Mouse (Mus musculus): ENCODE data around the gene Gng8. TPM values are rescaled to one million over a fixed set of nuclear protein-coding genes. Genes with fewer than 3 reads are reported as not detected.

Gng8 gene
- total and polyA plus RNA-seq, 2 experiments from 2014 or later = 16.4 TPM; not detected in 1

DNA sequence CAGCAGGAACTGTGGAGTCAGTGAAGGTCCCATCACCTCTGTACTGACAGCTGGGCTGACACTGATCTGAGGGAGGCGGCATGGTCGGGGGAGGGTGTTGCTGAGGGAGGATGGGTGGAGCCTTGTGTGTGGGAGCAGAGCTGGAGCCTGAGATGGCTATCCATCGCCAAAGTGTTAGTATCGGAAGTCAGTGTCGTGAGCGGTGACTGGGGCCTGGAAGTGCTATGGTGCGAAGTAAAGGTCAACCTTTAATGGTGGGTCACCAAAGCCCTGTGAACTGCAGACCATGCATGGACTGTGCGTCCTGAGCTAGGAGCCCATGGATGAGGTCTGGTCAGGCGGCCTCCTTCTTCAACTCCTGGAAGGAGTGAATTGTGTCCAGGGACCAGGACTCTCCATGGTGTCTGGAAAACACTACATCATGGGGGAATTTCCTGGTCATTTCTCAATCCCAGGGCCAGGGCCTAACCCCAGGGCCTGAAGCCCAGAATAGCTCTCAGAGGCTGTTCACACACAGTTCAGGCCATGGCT is 14.0 kb downstream of the Gng8 start:
- no peak overlapping the region for H3K27ac ChIP-seq (ENCODE audit: low read depth, low read length)
- no peak for TF ChIP-seq CTCF (IDR thresholded peaks at IDR 0.05; ENCODE audit: low read depth)
- no peak overlapping the region for H3K4me2 ChIP-seq (ENCODE audit: low read depth)
- no peaks in the 10 kb centered on the region for H3K4me1 ChIP-seq (ENCODE audit: insufficient read depth)
- no peaks in the 10 kb centered on the region for H3K9me3 ChIP-seq (ENCODE audit: low read length)
- H3K9ac ChIP-seq = no peak overlapping the region
- no peaks in the 10 kb centered on the region for H3K27me3 ChIP-seq (ENCODE audit: insufficient read depth, low read length)
- no peaks in the 10 kb centered on the region for H3K36me3 ChIP-seq (ENCODE audit: insufficient read depth)
- ATAC-seq (no peak), DNase-seq (no peak)
- 68% methylated on average over 9 of the region's 9 CpGs for WGBS
- H3K4me3 ChIP-seq (ENCODE audit: low read depth, low read length) = no peak overlapping the region

DNA sequence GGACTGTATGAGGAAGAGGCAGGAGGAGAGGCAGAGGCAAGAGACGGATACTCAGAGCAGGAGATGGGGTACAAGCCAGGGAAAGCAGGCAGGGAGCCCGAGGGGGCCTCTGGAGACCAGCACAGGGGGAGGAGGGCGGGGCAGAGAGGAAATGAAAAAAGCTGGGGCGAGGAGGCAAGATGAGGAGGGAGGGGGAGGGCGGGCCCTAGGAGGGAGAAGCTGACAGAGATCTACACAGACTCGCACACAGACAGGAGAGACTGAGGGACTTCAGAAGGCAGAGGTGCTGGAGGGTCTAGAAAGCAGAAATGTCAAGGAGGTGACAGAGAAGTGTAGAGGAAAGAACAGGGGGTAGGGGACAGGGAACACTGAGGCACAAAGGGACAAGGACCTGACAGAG is 14.7 kb downstream of the Gng8 start, which contains the start of gene Ptgir:
Gene Ptgir, plus strand, starts transcription at position 210 of the 400 bp plus-strand sequence.
- H3K9me3 ChIP-seq (ENCODE audit: low read length) = no peaks in the 10 kb centered on the region
- no peak within 1 kb of the TSS for H3K9ac ChIP-seq
- H3K27ac ChIP-seq (ENCODE audit: low read depth, low read length) = no peak within 1 kb of the TSS
- no peak for ATAC-seq
- WGBS = 16% methylated on average over 6 of the region's 6 CpGs
- H3K36me3 ChIP-seq (ENCODE audit: insufficient read depth) = no peaks in the 10 kb centered on the region
- H3K4me3 ChIP-seq (ENCODE audit: low read depth, low read length) = no peak within 1 kb of the TSS
- no peak for DNase-seq
- no peak for TF ChIP-seq CTCF (IDR thresholded peaks at IDR 0.05; ENCODE audit: low read depth)
- H3K4me1 ChIP-seq (ENCODE audit: insufficient read depth) = no peaks in the 10 kb centered on the region
- no peak within 1 kb of the TSS for H3K4me2 ChIP-seq (ENCODE audit: low read depth)
- no peaks in the 10 kb centered on the region for H3K27me3 ChIP-seq (ENCODE audit: insufficient read depth, low read length)

DNA sequence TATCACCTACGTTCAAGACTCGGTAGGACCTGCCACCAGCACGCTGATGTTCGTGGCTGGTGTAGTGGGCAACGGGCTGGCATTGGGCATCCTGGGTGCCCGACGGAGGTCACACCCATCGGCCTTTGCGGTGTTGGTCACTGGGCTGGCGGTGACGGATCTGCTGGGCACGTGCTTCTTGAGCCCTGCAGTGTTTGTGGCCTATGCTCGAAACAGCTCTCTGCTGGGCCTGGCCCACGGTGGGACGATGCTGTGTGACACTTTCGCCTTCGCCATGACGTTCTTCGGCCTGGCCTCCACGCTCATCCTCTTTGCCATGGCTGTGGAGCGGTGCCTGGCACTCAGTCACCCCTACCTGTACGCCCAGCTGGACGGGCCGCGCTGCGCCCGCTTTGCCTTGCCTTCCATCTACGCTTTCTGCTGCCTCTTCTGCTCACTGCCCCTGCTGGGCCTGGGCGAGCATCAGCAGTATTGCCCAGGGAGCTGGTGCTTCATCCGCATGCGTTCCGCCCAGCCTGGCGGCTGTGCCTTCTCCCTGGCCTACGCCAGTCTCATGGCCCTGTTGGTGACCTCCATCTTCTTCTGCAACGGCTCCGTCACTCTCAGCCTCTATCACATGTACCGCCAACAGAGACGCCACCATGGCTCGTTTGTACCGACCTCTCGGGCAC is 15.4 kb downstream of the Gng8 start:
- H3K9me3 ChIP-seq (ENCODE audit: low read length) = no peaks in the 10 kb centered on the region
- no peaks in the 10 kb centered on the region for H3K36me3 ChIP-seq (ENCODE audit: insufficient read depth)
- ATAC-seq = no peak
- H3K9ac ChIP-seq = no peak overlapping the region
- TF ChIP-seq CTCF (IDR thresholded peaks at IDR 0.05; ENCODE audit: low read depth) = no peak
- H3K4me2 ChIP-seq (ENCODE audit: low read depth) = no peak overlapping the region
- no peak overlapping the region for H3K4me3 ChIP-seq (ENCODE audit: low read depth, low read length)
- WGBS = 96% methylated on average over 41 of the region's 41 CpGs
- DNase-seq = no peak
- H3K27ac ChIP-seq (ENCODE audit: low read depth, low read length) = no peak overlapping the region
- H3K4me1 ChIP-seq (ENCODE audit: insufficient read depth) = no peaks in the 10 kb centered on the region
- no peaks in the 10 kb centered on the region for H3K27me3 ChIP-seq (ENCODE audit: insufficient read depth, low read length)

DNA sequence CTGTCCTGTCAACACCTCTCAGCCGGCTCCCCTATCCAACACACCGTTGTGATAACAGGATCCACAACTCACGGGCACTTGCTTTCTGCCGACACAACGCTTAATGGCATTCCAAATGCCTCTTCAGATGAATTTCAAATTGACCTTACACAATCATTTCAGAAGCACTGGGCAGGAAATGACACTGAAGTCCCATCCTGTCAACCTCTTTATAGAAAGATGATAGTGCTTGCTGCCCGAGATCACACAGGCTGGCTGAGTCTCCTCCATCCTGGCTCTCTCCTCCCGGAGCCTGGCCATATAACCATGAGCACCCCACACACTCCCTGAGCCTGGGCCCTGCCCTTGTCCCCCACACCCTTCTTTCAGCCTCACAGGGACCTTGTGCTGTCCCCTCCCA is 16.3 kb downstream of the Gng8 start:
- Histone ChIP-seq H3K4me1 (ENCODE audit: insufficient read depth) (no peaks in the 10 kb centered on the region), H3K36me3 (ENCODE audit: insufficient read depth) (no peaks in the 10 kb centered on the region), H3K27ac (ENCODE audit: low read depth, low read length) (no peak overlapping the region), H3K4me3 (ENCODE audit: low read depth, low read length) (no peak overlapping the region), H3K9me3 (ENCODE audit: low read length) (no peaks in the 10 kb centered on the region), H3K27me3 (ENCODE audit: insufficient read depth, low read length) (no peaks in the 10 kb centered on the region), H3K9ac (no peak overlapping the region), H3K4me2 (ENCODE audit: low read depth) (no peak overlapping the region)
- no peak for TF ChIP-seq CTCF (IDR thresholded peaks at IDR 0.05; ENCODE audit: low read depth)
- ATAC-seq = no peak
- no peak for DNase-seq
- 84% methylated on average over 7 of the region's 7 CpGs for WGBS

- 60% methylated on average over 11 of the region's 11 CpGs for WGBS
- DNase-seq = no peak
- peaks cover under 1% of the 10 kb centered on the region; the same call in 1 of the 2 replicates for H3K36me3 ChIP-seq (ENCODE audit: insufficient read depth)
Measured at GRCm38 (mm10) chr7:16908367-16908766, 16.8 kb downstream of the Gng8 start.

DNA sequence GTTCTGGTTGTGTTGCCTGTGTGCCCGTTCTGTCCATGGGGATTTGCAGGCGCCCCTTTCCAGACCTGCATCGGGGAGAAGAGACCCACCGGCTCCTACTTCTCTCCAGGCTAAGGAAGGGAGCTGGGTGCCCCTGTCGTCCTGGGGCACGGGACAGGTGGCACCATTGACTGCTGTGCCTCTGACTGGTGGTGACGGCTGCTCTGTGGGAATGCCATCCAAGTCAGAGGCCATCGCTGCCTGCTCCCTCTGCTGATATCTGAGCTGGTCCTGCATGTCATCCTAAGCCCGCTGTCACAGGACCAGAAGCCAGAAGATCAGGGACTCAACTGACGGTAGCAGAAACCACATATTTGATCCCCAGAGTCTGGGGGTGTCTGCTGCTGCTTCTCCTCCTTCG is 17.3 kb downstream of the Gng8 start:
- Histone ChIP-seq H3K4me2 (ENCODE audit: low read depth) (no peak overlapping the region), H3K36me3 (ENCODE audit: insufficient read depth) (peaks cover 5% of the 10 kb centered on the region; the same call in 1 of the 2 replicates), H3K9me3 (ENCODE audit: low read length) (no peaks in the 10 kb centered on the region), H3K9ac (no peak overlapping the region), H3K4me1 (ENCODE audit: insufficient read depth) (no peaks in the 10 kb centered on the region), H3K27ac (ENCODE audit: low read depth, low read length) (no peak overlapping the region), H3K27me3 (ENCODE audit: insufficient read depth, low read length) (no peaks in the 10 kb centered on the region), H3K4me3 (ENCODE audit: low read depth, low read length) (no peak overlapping the region)
- DNase-seq (no peak), ATAC-seq (no peak)
- no peak for TF ChIP-seq CTCF (IDR thresholded peaks at IDR 0.05; ENCODE audit: low read depth)
- WGBS = 73% methylated on average over 11 of the region's 11 CpGs

More at GRCm38 (mm10) chr7:16908367-16908766, 16.8 kb downstream of the Gng8 start:
- H3K9ac ChIP-seq = no peak overlapping the region
- no peak overlapping the region for H3K4me2 ChIP-seq (ENCODE audit: low read depth)
- TF ChIP-seq CTCF (IDR thresholded peaks at IDR 0.05; ENCODE audit: low read depth) = no peak
- no peak for ATAC-seq
- no peak overlapping the region for H3K27ac ChIP-seq (ENCODE audit: low read depth, low read length)
- no peaks in the 10 kb centered on the region for H3K4me1 ChIP-seq (ENCODE audit: insufficient read depth)
- H3K27me3 ChIP-seq (ENCODE audit: insufficient read depth, low read length) = no peaks in the 10 kb centered on the region
- no peak overlapping the region for H3K4me3 ChIP-seq (ENCODE audit: low read depth, low read length)
- no peaks in the 10 kb centered on the region for H3K9me3 ChIP-seq (ENCODE audit: low read length)

DNA sequence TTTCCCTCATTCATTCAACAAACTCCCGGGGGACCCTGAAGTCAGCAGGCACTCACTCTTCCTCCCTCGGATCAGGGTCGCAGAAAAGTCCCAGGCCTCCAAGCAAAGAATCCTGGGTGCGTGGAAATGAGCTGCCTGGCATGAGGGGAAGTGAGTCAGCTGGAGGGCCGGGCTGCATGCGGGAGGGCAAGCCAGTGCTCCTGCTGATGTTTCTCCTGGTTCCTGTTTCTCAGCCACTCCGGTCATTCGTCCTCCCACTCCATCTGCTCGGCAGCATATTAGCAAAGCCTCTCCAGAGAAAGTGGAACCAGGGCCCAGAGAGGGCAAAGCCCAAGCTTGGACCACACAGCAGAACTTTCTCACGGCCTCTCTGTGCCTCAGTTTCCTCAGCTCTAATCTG is 18.3 kb downstream of the Gng8 start:
- H3K36me3 ChIP-seq (ENCODE audit: insufficient read depth) = peaks cover 16% of the 10 kb centered on the region
- DNase-seq = no peak
- no peak overlapping the region for H3K27ac ChIP-seq (ENCODE audit: low read depth, low read length)
- no peak for ATAC-seq
- H3K4me1 ChIP-seq (ENCODE audit: insufficient read depth) = no peaks in the 10 kb centered on the region
- H3K9me3 ChIP-seq (ENCODE audit: low read length) = no peaks in the 10 kb centered on the region
- H3K9ac ChIP-seq = no peak overlapping the region
- H3K27me3 ChIP-seq (ENCODE audit: insufficient read depth, low read length) = no peaks in the 10 kb centered on the region
- no peak for TF ChIP-seq CTCF (IDR thresholded peaks at IDR 0.05; ENCODE audit: low read depth)
- WGBS = 58% methylated on average over 10 of the region's 10 CpGs
- H3K4me3 ChIP-seq (ENCODE audit: low read depth, low read length) = no peak overlapping the region
- H3K4me2 ChIP-seq (ENCODE audit: low read depth) = no peak overlapping the region

All from forebrain, postnatal 0 days (tissue).